Mouse (Mus musculus): ENCODE measurements around the gene Dagla. TPM values are rescaled to one million over a fixed set of nuclear protein-coding genes. Genes with fewer than 3 reads are reported as not detected.
A peak's percentile ranks its signal among the peaks of the same experiment; 100 is the strongest.

Gene Dagla
- polyA plus RNA-seq, 1 experiment from 2014 or later: 12.7 TPM

GRCm38 (mm10) chr19:10224637-10225453 is 79.8 kb downstream of the Dagla start:
- 32% methylated on average over 26 of the region's 26 CpGs for WGBS

GRCm38 (mm10) chr19:10223561-10223960 is 81.1 kb downstream of the Dagla start:
- no peak for ATAC-seq (replicated peaks)

More at GRCm38 (mm10) chr19:10224637-10225453, 79.8 kb downstream of the Dagla start:
- Histone ChIP-seq H3K4me2 (0 out of 2 replicates have a peak overlapping the region, but pooled peaks have one; percentile 9), H3K9ac (no peak overlapping the region), H3K4me3 (no peak overlapping the region), H3K4me1 (peaks cover 5% of the 10 kb centered on the region; the same call in 1 of the 2 replicates), H3K27me3 (replicated peaks) (no peaks in the 10 kb centered on the region), H3K36me3 (replicated peaks) (no peaks in the 10 kb centered on the region), H3K9me3 (no peaks in the 10 kb centered on the region), H3K27ac (no peak overlapping the region)
- ATAC-seq (replicated peaks): 0 out of 2 replicates have a peak, but pooled peaks have one; percentile 24

GRCm38 (mm10) chr19:10222656-10223055 is 82.0 kb downstream of the Dagla start:
- WGBS: 45% methylated on average over 8 of the region's 8 CpGs
- H3K9ac ChIP-seq: no peak overlapping the region
- H3K4me1 ChIP-seq: peaks cover 5% of the 10 kb centered on the region; the same call in 1 of the 2 replicates
- H3K4me2 ChIP-seq: no peak overlapping the region
- H3K27ac ChIP-seq: no peak overlapping the region
- no peaks in the 10 kb centered on the region for H3K27me3 ChIP-seq (replicated peaks)
- no peak for ATAC-seq (replicated peaks)
- H3K9me3 ChIP-seq: no peaks in the 10 kb centered on the region
- H3K36me3 ChIP-seq (replicated peaks): no peaks in the 10 kb centered on the region
- no peak overlapping the region for H3K4me3 ChIP-seq

More at GRCm38 (mm10) chr19:10223561-10223960, 81.1 kb downstream of the Dagla start:
- H3K4me1 ChIP-seq: peaks cover 5% of the 10 kb centered on the region; the same call in 1 of the 2 replicates
- 69% methylated on average over 4 of the region's 4 CpGs for WGBS
- H3K4me2 ChIP-seq: no peak overlapping the region
- no peaks in the 10 kb centered on the region for H3K9me3 ChIP-seq
- H3K27ac ChIP-seq: no peak overlapping the region
- no peaks in the 10 kb centered on the region for H3K36me3 ChIP-seq (replicated peaks)
- H3K9ac ChIP-seq: no peak overlapping the region
- no peaks in the 10 kb centered on the region for H3K27me3 ChIP-seq (replicated peaks)
- no peak overlapping the region for H3K4me3 ChIP-seq

GRCm38 (mm10) chr19:10221585-10221984 is 83.1 kb downstream of the Dagla start:
- Histone ChIP-seq H3K27me3 (replicated peaks) (no peaks in the 10 kb centered on the region), H3K36me3 (replicated peaks) (no peaks in the 10 kb centered on the region), H3K27ac (no peak overlapping the region), H3K4me2 (no peak overlapping the region), H3K4me1 (peaks cover 5% of the 10 kb centered on the region; the same call in 1 of the 2 replicates), H3K4me3 (no peak overlapping the region), H3K9me3 (no peaks in the 10 kb centered on the region), H3K9ac (no peak overlapping the region)
- 60% methylated on average over 4 of the region's 4 CpGs for WGBS
- peak; percentile 21 for ATAC-seq (replicated peaks)

DNA sequence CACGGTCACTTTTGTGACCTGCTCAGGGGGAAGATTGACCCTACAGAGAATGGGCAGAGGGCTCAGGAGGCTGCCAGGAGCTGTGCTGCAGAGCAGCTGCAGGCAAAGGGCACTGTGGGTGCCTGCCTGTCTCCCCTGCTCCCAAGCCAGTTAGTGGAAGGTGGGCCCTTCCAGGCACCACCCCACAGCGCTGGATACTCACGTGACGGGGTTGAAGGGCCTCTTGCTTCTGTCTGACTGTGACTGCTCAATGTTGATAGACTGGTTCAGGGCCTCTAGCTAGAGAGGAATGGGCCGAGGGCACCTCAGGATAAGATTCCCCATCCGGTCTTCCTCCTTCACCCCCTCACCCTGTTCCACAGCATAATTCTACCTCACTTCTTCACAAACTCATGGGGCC is 85.1 kb downstream of the Dagla start:
- no peaks in the 10 kb centered on the region for H3K4me1 ChIP-seq
- H3K27ac ChIP-seq: no peak overlapping the region
- ATAC-seq (replicated peaks): no peak
- no peaks in the 10 kb centered on the region for H3K36me3 ChIP-seq (replicated peaks)
- H3K9ac ChIP-seq: no peak overlapping the region
- H3K27me3 ChIP-seq (replicated peaks): no peaks in the 10 kb centered on the region
- 72% methylated on average over 6 of the region's 6 CpGs for WGBS
- H3K4me3 ChIP-seq: no peak overlapping the region
- H3K9me3 ChIP-seq: no peaks in the 10 kb centered on the region
- no peak overlapping the region for H3K4me2 ChIP-seq

DNA sequence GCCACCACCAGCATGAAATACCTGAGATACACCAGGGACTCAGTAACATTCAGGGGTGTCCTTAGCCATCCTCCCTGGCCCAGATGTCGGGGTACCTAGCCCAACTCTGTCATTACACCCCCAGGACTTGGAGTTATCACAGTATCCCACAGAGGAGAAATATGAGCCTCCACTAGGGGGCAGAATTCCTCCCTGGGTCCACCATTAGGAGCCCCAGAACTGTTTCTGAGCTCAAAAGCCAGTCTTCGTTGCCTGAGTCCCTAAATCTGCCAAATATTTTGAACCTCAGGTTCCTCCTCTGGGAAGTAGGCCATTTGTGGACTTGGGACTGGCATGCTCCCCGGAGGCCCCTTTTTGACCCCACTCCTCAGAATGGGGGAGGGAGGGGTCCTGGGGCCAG is 85.6 kb downstream of the Dagla start:
- H3K9me3 ChIP-seq: no peaks in the 10 kb centered on the region
- no peaks in the 10 kb centered on the region for H3K27me3 ChIP-seq (replicated peaks)
- no peak overlapping the region for H3K4me3 ChIP-seq
- no peak overlapping the region for H3K4me2 ChIP-seq
- 41% methylated on average over 3 of the region's 3 CpGs for WGBS
- H3K4me1 ChIP-seq: no peaks in the 10 kb centered on the region
- no peak overlapping the region for H3K9ac ChIP-seq
- ATAC-seq (replicated peaks): no peak
- no peak overlapping the region for H3K27ac ChIP-seq
- H3K36me3 ChIP-seq (replicated peaks): no peaks in the 10 kb centered on the region

DNA sequence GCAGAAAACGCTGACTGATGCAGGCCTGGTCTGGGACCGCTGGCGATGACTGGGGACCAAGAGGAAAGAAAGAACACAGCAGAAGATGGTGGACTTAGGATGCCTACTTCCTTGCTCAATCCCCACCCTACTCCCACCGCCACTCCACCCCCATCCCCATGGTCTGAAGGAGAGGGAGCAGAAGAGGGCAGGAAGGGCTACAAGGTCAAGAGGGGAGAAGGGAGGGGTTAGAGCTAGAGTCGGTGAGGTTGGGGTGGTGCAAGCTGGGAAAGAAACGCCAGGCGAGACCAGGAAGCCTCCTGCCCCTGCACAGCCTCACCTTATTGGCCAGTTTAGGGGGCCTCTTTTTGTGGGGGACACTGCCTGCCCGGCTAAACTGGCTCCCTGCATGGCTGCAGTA is 88.6 kb downstream of the Dagla start:
- Histone ChIP-seq H3K27me3 (replicated peaks) (no peaks in the 10 kb centered on the region), H3K9me3 (no peaks in the 10 kb centered on the region), H3K27ac (no peak overlapping the region), H3K36me3 (replicated peaks) (no peaks in the 10 kb centered on the region), H3K9ac (no peak overlapping the region), H3K4me3 (no peak overlapping the region), H3K4me1 (no peaks in the 10 kb centered on the region), H3K4me2 (no peak overlapping the region)
- 80% methylated on average over 8 of the region's 8 CpGs for WGBS
- no peak for ATAC-seq (replicated peaks)

DNA sequence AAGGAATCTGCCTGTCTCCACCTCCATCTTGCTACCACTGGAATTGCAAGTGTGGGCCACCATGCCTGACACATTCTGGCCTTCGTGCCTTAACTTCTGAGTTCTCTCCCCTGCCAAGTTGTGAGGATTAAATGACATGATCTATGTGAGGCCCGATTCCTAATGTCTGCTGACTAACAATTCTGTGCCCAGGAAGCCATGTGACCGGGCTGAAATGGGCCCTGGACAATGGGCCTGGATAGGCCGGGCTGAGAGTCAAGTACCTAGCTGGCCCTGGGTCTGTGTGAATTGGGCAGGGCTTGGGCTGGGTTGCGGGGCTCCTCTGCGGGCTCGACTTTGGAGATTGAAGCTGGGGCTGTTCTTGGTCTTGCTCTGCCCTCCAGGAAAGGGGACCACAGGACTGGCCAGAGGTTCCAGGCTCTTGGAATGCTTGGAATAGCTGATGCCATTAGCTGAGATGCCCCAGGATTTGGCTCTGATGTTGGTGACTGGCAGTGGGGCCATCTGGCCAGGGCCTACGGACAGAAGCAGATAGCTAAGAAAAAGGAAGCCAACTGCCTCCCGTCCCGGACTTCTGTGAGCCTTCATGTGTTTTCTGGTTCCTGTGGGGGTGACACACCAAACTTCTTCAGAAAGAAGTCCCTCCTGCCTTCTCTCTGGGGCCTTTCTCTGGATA is 90.7 kb downstream of the Dagla start:
- no peaks in the 10 kb centered on the region for H3K9me3 ChIP-seq
- H3K9ac ChIP-seq: no peak overlapping the region
- WGBS: 90% methylated on average over 10 of the region's 10 CpGs
- no peaks in the 10 kb centered on the region for H3K36me3 ChIP-seq (replicated peaks)
- no peaks in the 10 kb centered on the region for H3K4me1 ChIP-seq
- no peak overlapping the region for H3K27ac ChIP-seq
- ATAC-seq (replicated peaks): no peak
- H3K27me3 ChIP-seq (replicated peaks): no peaks in the 10 kb centered on the region
- H3K4me2 ChIP-seq: no peak overlapping the region
- H3K4me3 ChIP-seq: no peak overlapping the region

DNA sequence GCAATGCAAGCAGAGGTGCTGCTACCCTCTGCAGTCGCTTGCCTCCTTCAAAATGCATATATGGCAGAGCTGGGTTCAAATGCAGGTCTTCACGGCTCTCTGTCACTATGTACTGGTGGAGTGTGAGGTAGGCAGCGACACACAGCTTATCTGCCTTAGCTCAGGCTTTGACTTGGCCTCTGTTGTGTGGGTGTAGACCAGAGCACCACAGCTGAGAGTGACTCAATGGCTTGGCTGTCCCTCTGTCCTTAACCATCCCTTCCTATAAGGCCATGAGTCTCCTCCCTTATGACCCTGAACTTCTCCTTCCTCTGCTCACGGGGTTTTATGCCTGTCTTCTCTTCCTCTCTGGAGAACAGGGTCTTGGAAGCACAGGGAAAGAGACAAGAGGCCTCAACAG is 93.8 kb downstream of the Dagla start:
- Histone ChIP-seq H3K4me2 (no peak overlapping the region), H3K9ac (no peak overlapping the region), H3K36me3 (replicated peaks) (peaks cover 13% of the 10 kb centered on the region; the same call in 1 of the 2 replicates), H3K27me3 (replicated peaks) (no peaks in the 10 kb centered on the region), H3K9me3 (no peaks in the 10 kb centered on the region), H3K4me1 (no peaks in the 10 kb centered on the region), H3K27ac (no peak overlapping the region), H3K4me3 (no peak overlapping the region)
- ATAC-seq (replicated peaks): no peak
- WGBS: 89% methylated on average over 4 of the region's 4 CpGs

GRCm38 (mm10) chr19:10208851-10209250 is 95.8 kb downstream of the Dagla start:
- ATAC-seq (replicated peaks): no peak
- peaks cover 13% of the 10 kb centered on the region; the same call in 1 of the 2 replicates for H3K36me3 ChIP-seq (replicated peaks)
- peaks cover 10% of the 10 kb centered on the region for H3K4me1 ChIP-seq
- WGBS: 89% methylated on average over 3 of the region's 3 CpGs
- H3K9ac ChIP-seq: no peak overlapping the region
- no peaks in the 10 kb centered on the region for H3K27me3 ChIP-seq (replicated peaks)
- H3K9me3 ChIP-seq: no peaks in the 10 kb centered on the region
- H3K4me2 ChIP-seq: no peak overlapping the region
- H3K27ac ChIP-seq: no peak overlapping the region
- no peak overlapping the region for H3K4me3 ChIP-seq

DNA sequence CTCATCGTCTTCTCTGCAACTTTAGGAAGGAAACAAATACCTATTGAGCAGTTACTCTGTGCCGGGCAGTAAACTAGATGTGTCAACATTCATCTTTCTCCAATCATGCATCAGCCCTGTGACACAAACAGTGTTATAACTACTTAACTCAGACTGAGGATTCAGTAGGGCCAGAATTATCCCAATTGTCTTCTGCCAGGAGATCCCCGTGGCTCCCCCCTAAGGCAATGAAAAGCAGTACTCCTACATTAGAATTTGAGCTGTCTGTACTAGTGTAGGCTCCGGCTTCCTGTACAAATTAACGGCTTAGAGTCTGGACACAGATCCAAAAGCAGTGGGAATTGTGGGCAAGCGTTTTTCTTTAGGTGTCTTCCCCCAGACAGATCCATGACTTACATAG is 99.6 kb downstream of the Dagla start:
- 77% methylated on average over 6 of the region's 6 CpGs for WGBS
- H3K9ac ChIP-seq: no peak overlapping the region; the same call in 1 of the 2 replicates

DNA sequence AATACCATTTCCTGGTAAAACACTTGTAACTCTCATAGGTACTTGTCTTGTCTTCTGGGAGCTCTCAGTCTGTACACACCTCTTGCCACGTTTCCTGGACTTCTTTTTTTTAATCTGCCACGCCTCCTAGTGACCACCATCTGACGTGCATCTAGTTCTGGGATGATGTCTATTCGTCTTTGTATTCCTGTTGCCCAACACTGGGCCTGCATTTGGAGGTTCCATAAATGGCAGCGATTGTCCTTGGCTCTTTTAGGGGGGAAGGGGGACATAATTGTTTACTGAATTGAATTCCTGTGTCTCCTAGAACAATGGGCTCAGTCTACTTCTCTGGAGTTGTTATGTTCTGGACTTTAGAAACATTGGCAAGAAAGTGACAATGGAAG is 100.1 kb downstream of the Dagla start:
- no peaks in the 10 kb centered on the region for H3K27me3 ChIP-seq (replicated peaks)
- peak overlapping the region; percentile 71 for H3K4me3 ChIP-seq
- H3K36me3 ChIP-seq (replicated peaks): peaks cover 25% of the 10 kb centered on the region; the same call in 1 of the 2 replicates
- ATAC-seq (replicated peaks): 0 out of 2 replicates have a peak, but pooled peaks have one; percentile 12
- H3K9me3 ChIP-seq: no peaks in the 10 kb centered on the region
- peaks cover 19% of the 10 kb centered on the region for H3K4me1 ChIP-seq
- peak overlapping the region; percentile 69 for H3K4me2 ChIP-seq
- H3K27ac ChIP-seq: peak overlapping the region; percentile 88
- under 1% methylated on average over 5 of the region's 5 CpGs for WGBS
- H3K9ac ChIP-seq: peak overlapping the region; percentile 80

More for the DNA sequence above, 99.6 kb downstream of the Dagla start:
- Histone ChIP-seq H3K4me1 (peaks cover 19% of the 10 kb centered on the region), H3K27me3 (replicated peaks) (no peaks in the 10 kb centered on the region), H3K4me2 (peak overlapping the region; percentile 69), H3K36me3 (replicated peaks) (peaks cover 20% of the 10 kb centered on the region; the same call in 1 of the 2 replicates), H3K9me3 (no peaks in the 10 kb centered on the region), H3K27ac (no peak overlapping the region), H3K4me3 (peak overlapping the region; percentile 71)
- ATAC-seq (replicated peaks): no peak
